Comparison of ENCODE assay signal across 12 mouse cellular contexts in genomic region chr7:63668951-63669350, GRCm38 (mm10).
DNase-seq lines count a peak whose midpoint lies in the region; ATAC-seq lines count a peak whose summit lies in the region.
"Had no signal": no experiment of that assay in that cellular context is flagged by ENCODE, and none has a peak within 500 bp of the region (broad histone marks: within the 10 kb centered on the region; RNA-seq: fewer than 3 reads in every experiment).

No protein-coding gene starts in this region.

- ATAC-seq in forebrain, embryonic 11.5 days (replicated peaks; ENCODE audit: low FRiP score), result peak; percentile 59
- no peak for ATAC-seq in kidney, embryonic 14.5 days (ENCODE audit: low FRiP score, low TSS enrichment)
- ATAC-seq: liver, embryonic 12.5 days had no signal

- H3K36me3 ChIP-seq in forebrain, embryonic 11.5 days (ENCODE audit: control insufficient read depth, insufficient read depth, low read length), result no peaks in the 10 kb centered on the region
- H3K36me3 ChIP-seq in forebrain, embryonic 10.5 days (replicated peaks), result no peaks in the 10 kb centered on the region
- H3K36me3 ChIP-seq in kidney, embryonic 14.5 days (ENCODE audit: control insufficient read depth, insufficient read depth, low read length), result no peaks in the 10 kb centered on the region
- H3K36me3 ChIP-seq: liver, embryonic 12.5 days had no signal

- WGBS in forebrain, embryonic 11.5 days, result 76% methylated on average over 14 of the region's 14 CpGs
- 74% methylated on average over 14 of the region's 14 CpGs for WGBS in forebrain, embryonic 10.5 days
- 64% methylated on average over 14 of the region's 14 CpGs for WGBS in kidney, embryonic 14.5 days

- H3K9me3 ChIP-seq in forebrain, embryonic 11.5 days (ENCODE audit: control insufficient read depth, low read length), result no peaks in the 10 kb centered on the region
- H3K9me3 ChIP-seq in forebrain, embryonic 10.5 days, result no peaks in the 10 kb centered on the region
- no peaks in the 10 kb centered on the region for H3K9me3 ChIP-seq in kidney, embryonic 14.5 days (ENCODE audit: control insufficient read depth, low read length)
- H3K9me3 ChIP-seq: liver, embryonic 12.5 days had no signal

- H3K27me3 ChIP-seq in forebrain, embryonic 11.5 days (ENCODE audit: control insufficient read depth, insufficient read depth, low read length), result no peaks in the 10 kb centered on the region
- H3K27me3 ChIP-seq in forebrain, embryonic 10.5 days (ENCODE audit: poor library complexity, severe bottlenecking), result no peaks in the 10 kb centered on the region
- H3K27me3 ChIP-seq in kidney, embryonic 14.5 days (ENCODE audit: control insufficient read depth, insufficient read depth, low read length), result no peaks in the 10 kb centered on the region
- H3K27me3 ChIP-seq: liver, embryonic 12.5 days had no signal

- H3K4me1 ChIP-seq in forebrain, embryonic 11.5 days (replicated peaks; ENCODE audit: control insufficient read depth, insufficient read depth, low read length), result no peaks in the 10 kb centered on the region
- no peaks in the 10 kb centered on the region for H3K4me1 ChIP-seq in forebrain, embryonic 10.5 days
- H3K4me1 ChIP-seq in kidney, embryonic 14.5 days (ENCODE audit: control insufficient read depth, insufficient read depth, low read length), result 0 out of 2 replicates have a peak, but pooled peaks cover 6% of the 10 kb centered on the region
- H3K4me1 ChIP-seq: liver, embryonic 12.5 days had no signal

- no peak for DNase-seq in forebrain, embryonic 11.5 days (ENCODE audit: low spot score)
- no peak for DNase-seq in forebrain, embryonic 10.5 days (ENCODE audit: extremely low spot score, low spot score)
- peak; percentile 73 for DNase-seq in right cerebral cortex, adult 18-20 months
- DNase-seq in right cerebral cortex, postnatal 14 days, result no peak
- DNase-seq in left cerebral cortex, postnatal 14 days (ENCODE audit: low spot score in 2 of 2), result peak; percentile 43 to 69
- peak; percentile 64 for DNase-seq in right cerebral cortex, postnatal 25 days
- DNase-seq in cerebellum, adult 8-10 months, result no peak
- DNase-seq: adrenal gland, postnatal 14 days; cerebellum, postnatal 36 days; kidney, postnatal 36 days had no signal

- no peak overlapping the region for H3K9ac ChIP-seq in forebrain, embryonic 11.5 days (ENCODE audit: low read length)
- no peak overlapping the region for H3K9ac ChIP-seq in kidney, embryonic 14.5 days (ENCODE audit: low read depth, low read length)
- H3K9ac ChIP-seq: liver, embryonic 12.5 days had no signal

- no peak overlapping the region for H3K27ac ChIP-seq in forebrain, embryonic 11.5 days (ENCODE audit: low read depth, low read length)
- H3K27ac ChIP-seq in forebrain, embryonic 10.5 days, result no peak overlapping the region
- no peak overlapping the region for H3K27ac ChIP-seq in kidney, embryonic 14.5 days (ENCODE audit: low read depth, low read length)
- H3K27ac ChIP-seq: liver, embryonic 12.5 days had no signal

- H3K4me3 ChIP-seq in forebrain, embryonic 11.5 days (ENCODE audit: low read depth, low read length), result no peak overlapping the region
- H3K4me3 ChIP-seq in forebrain, embryonic 10.5 days, result no peak overlapping the region
- H3K4me3 ChIP-seq in kidney, embryonic 14.5 days (ENCODE audit: low read length), result no peak overlapping the region
- H3K4me3 ChIP-seq: liver, embryonic 12.5 days had no signal

- H3K4me2 ChIP-seq in forebrain, embryonic 11.5 days (ENCODE audit: low read depth, low read length, severe bottlenecking), result no peak overlapping the region
- no peak overlapping the region for H3K4me2 ChIP-seq in kidney, embryonic 14.5 days (replicated peaks; ENCODE audit: low read depth, low read length)
- H3K4me2 ChIP-seq: liver, embryonic 12.5 days had no signal

- intact Hi-C loops in left cerebral cortex, postnatal 14 days (cut with DNase I), result loop anchor here (5.0 kb wide), 1 partner anchor 322 kb away; no protein-coding TSS in a partner anchor

Comparison
In these comparisons a context has a peak if more than half of its experiments do, and no peak if none do; other contexts are left out.
1. DNase-seq: peak in right cerebral cortex, adult 18-20 months (single experiment), left cerebral cortex, postnatal 14 days (2 of 2) and right cerebral cortex, postnatal 25 days (single experiment); none in forebrain, embryonic 11.5 days (single experiment), forebrain, embryonic 10.5 days (single experiment), right cerebral cortex, postnatal 14 days (single experiment) and cerebellum, adult 8-10 months (single experiment).